Mouse (Mus musculus) ES-E14 (cell line): ENCODE data around the gene Btbd11.

ENCODE experiments used
- CHD2 ChIP-seq: IDR thresholded peaks from 2 replicates; pipeline ENCODE4 v1.6.1; 2014; ENCODE audit warnings: mild to moderate bottlenecking, low read depth, low read length, inconsistent platforms
- MAFK ChIP-seq: IDR thresholded peaks from 2 replicates; pipeline ENCODE4 v1.6.1; 2014; ENCODE audit warnings: mild to moderate bottlenecking, low read depth, low read length, inconsistent platforms; ENCODE audit not compliant: insufficient read depth
- ZC3H11A ChIP-seq: IDR thresholded peaks from 2 replicates; pipeline ENCODE4 v1.6.1; 2012; ENCODE audit warnings: low read depth, mild to moderate bottlenecking, inconsistent platforms, low read length, borderline replicate concordance
- ZNF384 ChIP-seq: IDR thresholded peaks from 2 replicates; pipeline ENCODE4 v1.6.1; 2012; ENCODE audit warnings: low read depth, low read length, inconsistent platforms

DNA sequence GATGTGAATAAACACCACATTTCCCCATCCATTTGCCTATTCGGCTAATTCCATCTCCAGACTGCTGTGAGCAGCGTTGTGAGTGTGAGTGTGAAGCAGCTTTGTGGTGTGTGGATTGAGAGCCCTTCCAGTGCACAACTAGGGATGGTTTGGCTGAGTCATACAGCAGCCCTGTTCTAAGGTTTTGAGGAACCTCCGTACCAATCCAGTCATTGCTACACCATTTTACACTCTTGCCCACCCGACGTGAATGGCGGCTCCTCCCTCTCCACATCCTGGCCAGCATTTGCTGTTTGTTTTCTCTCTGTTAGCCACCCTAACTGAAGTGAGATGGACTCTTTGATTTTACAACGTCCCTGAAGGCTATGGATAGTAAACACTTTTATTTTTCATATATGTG lies 186.0 kb downstream of the Btbd11 start:
- TF ChIP-seq ZNF384: no peak
- no peak for TF ChIP-seq MAFK
- TF ChIP-seq ZC3H11A: no peak
- no peak for TF ChIP-seq CHD2
